Mouse (Mus musculus): ENCODE data around the gene Gm10309.

The Gm10309 gene

GRCm38 (mm10) chr17:86463369-86463768 is 41.7 kb downstream of the Gm10309 start:
- POLR2A ChIA-PET = interaction anchor here in 1 of 4 experiments (0.6 kb wide), 1 partner anchor 715 kb away, joined by 5 read pairs; no protein-coding TSS in a partner anchor
- CTCF ChIA-PET = interaction anchor here in 1 of 4 experiments (0.7 kb wide), 1 partner anchor 8 kb away, joined by 3 read pairs; no protein-coding TSS in a partner anchor

- CTCF ChIA-PET = interaction anchor here (0.6 to 3.0 kb wide), 16 partner anchors 9 to 450 kb away, joined by 3 to 21 read pairs (median 4); no protein-coding TSS in a partner anchor
- POLR2A ChIA-PET = interaction anchor here in 1 of 4 experiments (1.1 kb wide), 1 partner anchor 16 kb away, joined by 3 read pairs; no protein-coding TSS in a partner anchor
These were observed 44.2 kb downstream of the Gm10309 start for GRCm38 (mm10) chr17:86460645-86461430.

GRCm38 (mm10) chr17:86458302-86458980 is 46.6 kb downstream of the Gm10309 start:
- ChIA-PET CTCF (interaction anchor here in 1 of 4 experiments (0.7 to 3.0 kb wide), 4 partner anchors 13 to 374 kb away, joined by 3 to 12 read pairs (median 5); no protein-coding TSS in a partner anchor), POLR2A (no interaction called here)

- ChIA-PET POLR2A (no interaction called here), CTCF (interaction anchor here in 1 of 4 experiments (0.5 to 2.1 kb wide), 2 partner anchors 163 to 295 kb away, joined by 5 read pairs; no protein-coding TSS in a partner anchor)
These were observed 48.5 kb downstream of the Gm10309 start for GRCm38 (mm10) chr17:86456512-86456911.

GRCm38 (mm10) chr17:86454351-86454706 is 50.7 kb downstream of the Gm10309 start:
- POLR2A ChIA-PET = interaction anchor here in 2 of 4 experiments (0.5 to 0.7 kb wide), 2 partner anchors 34 to 491 kb away, joined by 3 to 4 read pairs; no protein-coding TSS in a partner anchor
- CTCF ChIA-PET = interaction anchor here in 1 of 4 experiments (1.0 to 2.1 kb wide), 2 partner anchors 9 to 292 kb away, joined by 5 read pairs; no protein-coding TSS in a partner anchor

GRCm38 (mm10) chr17:86453673-86454350 is 51.2 kb downstream of the Gm10309 start:
- ChIA-PET POLR2A (no interaction called here), CTCF (interaction anchor here in 1 of 4 experiments (1.0 kb wide), 1 partner anchor 9 kb away, joined by 5 read pairs; no protein-coding TSS in a partner anchor)

GRCm38 (mm10) chr17:86452934-86453333 is 52.1 kb downstream of the Gm10309 start:
- CTCF ChIA-PET = no interaction called here
- POLR2A ChIA-PET = no interaction called here
